Mouse (Mus musculus): Measurements from ENCODE around the gene Nat8f2. TPM values are rescaled to one million over a fixed set of nuclear protein-coding genes. Genes with fewer than 3 reads are reported as not detected.
"Not testable (repeated sequence)": the region's sequence is repeated elsewhere in the genome, so short reads cannot be mapped to it uniquely, and the experiment has no call there.

Gene Nat8f2
- polyA plus RNA-seq, 1 experiment from 2014 or later = not detected

DNA sequence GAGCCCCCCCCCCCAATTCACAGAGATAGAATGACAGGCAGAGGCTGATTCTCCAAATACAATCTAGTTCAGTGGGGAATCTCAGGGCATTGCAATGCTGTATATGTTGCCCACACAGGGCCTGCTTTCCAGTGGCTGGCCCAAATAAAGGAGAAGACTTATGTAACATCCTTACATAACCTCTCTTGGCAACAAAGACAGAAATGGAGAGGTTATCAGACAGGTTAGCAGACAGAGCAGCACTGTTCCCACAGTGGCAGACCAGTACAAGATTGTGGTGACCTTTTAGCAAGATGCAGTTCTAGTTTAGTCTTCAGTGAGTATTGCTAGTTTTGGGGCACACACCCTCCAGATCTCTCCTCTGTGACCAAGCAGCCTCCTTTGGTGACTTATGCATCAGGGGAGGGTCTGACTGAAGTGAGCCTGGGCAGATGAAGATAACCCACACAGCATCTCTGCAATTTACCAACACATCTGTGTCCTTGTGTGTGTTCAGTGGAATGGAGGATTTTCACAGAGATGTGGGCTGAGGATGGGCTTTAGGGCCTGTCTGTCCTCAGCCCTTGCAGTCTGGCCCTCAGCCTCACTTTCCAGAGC, 34.4 kb downstream of the Nat8f2 start:
- H3K36me3 ChIP-seq (replicated peaks); H3K4me1 ChIP-seq; H3K27me3 ChIP-seq (replicated peaks; ENCODE audit: low read depth, poor library complexity, severe bottlenecking); H3K4me3 ChIP-seq; H3K27ac ChIP-seq (replicated peaks); H3K9me3 ChIP-seq; DNase-seq (ENCODE audit: low spot score): not testable (repeated sequence)

DNA sequence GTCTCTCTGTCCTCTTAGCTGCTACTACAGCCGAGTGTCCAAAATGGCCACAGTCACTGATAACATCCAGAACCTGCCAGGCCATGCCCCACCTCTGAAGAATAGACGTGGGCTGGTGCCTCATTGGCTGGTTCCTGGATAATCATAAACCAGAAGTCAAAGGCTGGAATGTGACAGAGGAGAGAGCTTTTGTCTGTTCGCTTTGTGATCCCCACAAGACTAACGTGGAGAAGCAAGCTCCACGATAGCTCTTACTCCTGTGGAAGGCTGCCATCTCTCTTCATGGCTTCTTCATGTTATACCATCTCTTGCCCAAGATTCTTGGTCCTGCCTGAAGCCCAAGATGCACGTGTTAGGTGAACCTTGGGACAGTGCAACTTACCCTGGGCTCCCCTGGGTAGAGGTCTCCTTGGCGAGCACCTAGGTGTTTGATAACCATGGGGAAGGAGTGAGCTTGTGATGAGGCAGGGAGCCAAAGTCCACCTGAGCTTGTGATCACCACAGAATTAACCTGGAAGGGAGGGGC, 37.1 kb downstream of the Nat8f2 start, which contains the start of gene Nat8:
Gene Nat8 (minus strand): TSS at position 287 of the 526 bp plus-strand sequence.
- Histone ChIP-seq H3K36me3 (replicated peaks) (no peaks in the 10 kb centered on the region), H3K27ac (replicated peaks) (no peak within 1 kb of the TSS), H3K4me3 (no peak within 1 kb of the TSS), H3K9me3 (no peaks in the 10 kb centered on the region), H3K27me3 (replicated peaks; ENCODE audit: low read depth, poor library complexity, severe bottlenecking) (no peaks in the 10 kb centered on the region), H3K4me1 (no peaks in the 10 kb centered on the region)
- WGBS = 84% methylated on average over 7 of the region's 7 CpGs
- no peak for DNase-seq (ENCODE audit: low spot score)

DNA sequence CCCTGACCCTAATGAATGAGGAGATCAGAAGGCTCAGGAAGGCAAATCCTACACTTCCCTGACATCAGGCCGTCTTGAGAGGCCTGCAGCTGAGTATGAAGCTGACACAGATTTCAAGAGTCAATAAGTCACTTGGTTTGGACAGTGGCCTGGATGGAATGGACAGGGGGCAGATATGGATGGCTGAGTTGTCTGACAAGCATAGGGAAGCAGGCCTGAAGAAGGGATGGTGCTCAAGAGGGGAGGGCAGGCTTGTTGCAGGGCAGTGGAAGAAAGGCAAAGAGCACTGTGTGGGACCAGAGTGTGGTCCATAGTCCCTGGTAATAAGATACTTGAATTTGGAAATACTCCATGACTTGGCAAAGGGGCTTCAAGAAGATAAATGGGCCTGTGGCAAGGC, 39.5 kb downstream of the Nat8f2 start:
- Histone ChIP-seq H3K36me3 (replicated peaks) (no peaks in the 10 kb centered on the region), H3K4me3 (no peak overlapping the region), H3K9me3 (no peaks in the 10 kb centered on the region), H3K27me3 (replicated peaks; ENCODE audit: low read depth, poor library complexity, severe bottlenecking) (no peaks in the 10 kb centered on the region), H3K27ac (replicated peaks) (no peak overlapping the region), H3K4me1 (no peaks in the 10 kb centered on the region)
- no peak for DNase-seq (ENCODE audit: low spot score)
- WGBS = 70% methylated on average over 1 of the region's 1 CpGs

DNA sequence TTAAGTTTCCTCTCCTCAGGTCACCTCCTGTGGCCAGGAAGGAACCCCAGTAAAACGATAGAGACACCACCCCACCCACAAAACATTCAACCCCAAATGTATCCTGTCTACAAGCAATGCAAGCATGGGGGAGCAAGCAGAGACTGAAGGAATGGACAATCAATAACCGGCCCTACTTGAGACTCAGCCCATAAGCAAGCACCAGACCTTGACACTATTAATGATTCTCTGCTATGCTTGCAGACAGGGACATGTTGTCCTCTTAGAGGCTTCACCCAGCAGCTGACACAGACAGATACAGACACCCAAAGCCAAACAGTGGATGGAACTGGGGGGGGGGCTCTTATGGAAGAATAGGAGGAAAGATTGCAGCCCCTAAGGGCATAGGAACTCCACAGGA, 43.1 kb downstream of the Nat8f2 start:
- Histone ChIP-seq H3K27me3 (replicated peaks; ENCODE audit: low read depth, poor library complexity, severe bottlenecking) (no peaks in the 10 kb centered on the region), H3K27ac (replicated peaks) (no peak overlapping the region), H3K9me3 (no peaks in the 10 kb centered on the region), H3K4me3 (no peak overlapping the region), H3K36me3 (replicated peaks) (no peaks in the 10 kb centered on the region), H3K4me1 (no peaks in the 10 kb centered on the region)
- WGBS = 90% methylated on average over 2 of the region's 2 CpGs
- no peak for DNase-seq (ENCODE audit: low spot score)

DNA sequence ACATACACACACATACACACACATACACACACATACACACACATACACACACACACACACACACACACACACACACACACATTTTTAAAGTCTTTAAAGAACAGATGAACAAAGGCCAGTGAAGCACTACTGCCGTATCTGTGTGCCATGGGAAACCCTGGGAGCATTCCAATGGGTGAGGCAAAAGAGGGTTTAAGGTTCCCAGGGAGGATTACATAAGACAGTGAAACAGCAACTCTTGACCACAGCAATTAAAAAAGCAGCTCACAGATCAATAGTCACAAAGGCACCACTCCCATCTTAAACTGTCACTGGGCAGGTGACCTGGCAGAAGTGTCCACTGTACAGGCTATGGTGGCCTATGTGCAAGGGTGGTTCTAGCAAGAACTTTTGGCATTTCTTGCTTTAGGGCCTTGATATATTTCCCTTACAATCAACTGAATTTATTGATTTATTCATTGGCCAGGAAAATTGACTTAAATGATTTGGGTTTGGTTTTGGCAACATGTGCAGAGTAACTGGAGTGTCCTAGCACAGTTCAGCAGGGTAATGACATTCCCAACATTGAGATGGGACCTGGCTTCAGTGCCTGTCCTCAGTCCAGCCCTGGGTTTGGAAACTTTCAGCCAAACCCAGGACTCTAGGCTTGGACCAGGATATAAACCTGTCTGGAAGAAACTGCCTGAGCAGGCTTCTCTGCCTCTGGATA, 45.4 kb downstream of the Nat8f2 start:
- no peak for DNase-seq (ENCODE audit: low spot score)
- no peaks in the 10 kb centered on the region for H3K9me3 ChIP-seq
- H3K4me3 ChIP-seq = no peak overlapping the region
- WGBS = 88% methylated on average over 1 of the region's 1 CpGs
- H3K36me3 ChIP-seq (replicated peaks) = no peaks in the 10 kb centered on the region
- H3K27me3 ChIP-seq (replicated peaks; ENCODE audit: low read depth, poor library complexity, severe bottlenecking) = no peaks in the 10 kb centered on the region
- no peaks in the 10 kb centered on the region for H3K4me1 ChIP-seq
- H3K27ac ChIP-seq (replicated peaks) = no peak overlapping the region

DNA sequence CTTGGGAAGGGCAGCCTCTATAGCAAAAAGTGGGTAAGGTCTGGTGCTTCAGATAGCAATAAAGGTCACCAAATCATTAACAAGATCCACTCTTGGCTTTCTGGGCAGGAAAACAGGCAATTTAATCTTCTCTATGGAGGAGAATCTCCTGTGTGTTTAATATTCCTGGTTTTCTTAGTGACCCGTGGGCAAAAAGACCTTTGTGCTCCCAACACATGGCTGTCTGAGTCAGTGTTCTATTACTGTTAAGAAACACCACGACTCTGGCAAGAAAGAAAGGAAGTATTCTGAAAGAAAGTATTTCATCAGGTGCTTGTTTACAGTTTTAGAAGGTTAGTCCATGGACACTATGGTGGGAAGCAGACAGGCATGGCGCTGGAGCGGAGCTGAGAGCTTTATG, 46.7 kb downstream of the Nat8f2 start:
- Histone ChIP-seq H3K9me3 (no peaks in the 10 kb centered on the region), H3K36me3 (replicated peaks) (no peaks in the 10 kb centered on the region), H3K4me3 (no peak overlapping the region), H3K4me1 (no peaks in the 10 kb centered on the region), H3K27ac (replicated peaks) (no peak overlapping the region), H3K27me3 (replicated peaks; ENCODE audit: low read depth, poor library complexity, severe bottlenecking) (no peaks in the 10 kb centered on the region)
- no peak for DNase-seq (ENCODE audit: low spot score)
- 86% methylated on average over 4 of the region's 4 CpGs for WGBS

DNA sequence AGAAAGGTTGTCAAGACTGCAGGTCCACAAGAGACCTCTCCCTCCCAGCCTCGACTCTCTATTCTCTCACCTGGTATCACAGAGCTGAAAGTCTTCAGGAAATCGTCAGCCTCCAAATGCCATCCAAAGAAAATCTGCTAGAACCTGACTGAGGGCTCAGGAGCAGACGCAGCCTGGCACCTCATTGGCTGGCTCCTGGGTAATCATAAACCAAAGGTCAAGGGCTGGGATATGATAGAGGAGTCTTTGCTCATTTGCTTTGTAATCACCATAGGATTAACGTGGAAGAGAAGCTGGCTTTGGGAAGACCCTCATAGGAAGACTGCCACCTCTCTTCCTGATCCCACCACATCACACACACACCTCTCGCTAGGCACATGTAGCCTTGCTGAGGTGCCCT, 48.1 kb downstream of the Nat8f2 start, which contains the start of the genes Nat8f6 and Nat8f5:
Gene Nat8f6 (minus strand): TSS at position 118 of the 400 bp plus-strand sequence.
Gene Nat8f5 (minus strand): TSS at position 136 of the 400 bp plus-strand sequence.
- Histone ChIP-seq H3K27ac (replicated peaks) (no peak within 1 kb of the TSS), H3K36me3 (replicated peaks) (no peaks in the 10 kb centered on the region), H3K4me3 (no peak within 1 kb of the TSS), H3K9me3 (no peaks in the 10 kb centered on the region), H3K27me3 (replicated peaks; ENCODE audit: low read depth, poor library complexity, severe bottlenecking) (no peaks in the 10 kb centered on the region), H3K4me1 (no peaks in the 10 kb centered on the region)
- no peak for DNase-seq (ENCODE audit: low spot score)
- 86% methylated on average over 5 of the region's 5 CpGs for WGBS

DNA sequence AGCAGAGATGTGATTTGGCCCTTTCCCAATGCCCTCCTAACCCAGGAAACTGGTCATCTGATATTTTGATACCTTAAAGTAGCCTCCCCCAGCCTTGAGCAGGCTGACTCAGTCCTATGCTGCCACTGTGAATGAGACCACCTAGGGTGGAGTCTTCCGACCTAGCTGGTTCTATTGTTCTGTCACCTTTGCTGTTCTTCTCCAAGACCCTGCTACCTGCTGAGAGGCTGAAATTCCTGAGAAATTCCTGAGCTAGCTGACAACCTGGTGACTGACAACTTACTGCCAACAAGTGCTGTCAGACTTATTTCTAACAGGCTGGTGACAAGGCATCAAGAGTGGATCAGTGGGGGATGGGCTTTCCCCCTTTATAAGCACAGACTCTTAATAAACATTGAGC, 50.6 kb downstream of the Nat8f2 start:
- Histone ChIP-seq H3K4me3 (no peak overlapping the region), H3K36me3 (replicated peaks) (no peaks in the 10 kb centered on the region), H3K27ac (replicated peaks) (no peak overlapping the region), H3K9me3 (no peaks in the 10 kb centered on the region), H3K4me1 (no peaks in the 10 kb centered on the region), H3K27me3 (replicated peaks; ENCODE audit: low read depth, poor library complexity, severe bottlenecking) (no peaks in the 10 kb centered on the region)
- 32% methylated on average over 1 of the region's 1 CpGs for WGBS
- DNase-seq (ENCODE audit: low spot score) = no peak

Other genes with a start within 250 kb of the Nat8f2 start
- gene Nat8f7, start 156.0 kb downstream of the Nat8f2 start, polyA plus RNA-seq (2016; fragmentation: Nextera tagmentation; extraction: Ambion mirVana) = not detected in 2 replicates
- 0.21 TPM in 1 of 2 replicates, not detected in the other for gene Nat8f3, start 103.4 kb downstream of the Nat8f2 start, polyA plus RNA-seq (2016; fragmentation: Nextera tagmentation; extraction: Ambion mirVana)
- not detected in 2 replicates for gene Nat8f6, start 48.2 kb downstream of the Nat8f2 start, polyA plus RNA-seq (2016; fragmentation: Nextera tagmentation; extraction: Ambion mirVana)
- not detected in 2 replicates for gene Nat8f5, start 48.2 kb downstream of the Nat8f2 start, polyA plus RNA-seq (2016; fragmentation: Nextera tagmentation; extraction: Ambion mirVana)
- gene Nat8, start 37.1 kb downstream of the Nat8f2 start, polyA plus RNA-seq (2016; fragmentation: Nextera tagmentation; extraction: Ambion mirVana) = not detected in 2 replicates
- 2.8 and 3.3 TPM in 2 replicates for gene Nat8f4, start 35.7 kb upstream of the Nat8f2 start, polyA plus RNA-seq (2016; fragmentation: Nextera tagmentation; extraction: Ambion mirVana)
- gene Tprkb, start 42.7 kb upstream of the Nat8f2 start, polyA plus RNA-seq (2016; fragmentation: Nextera tagmentation; extraction: Ambion mirVana) = 29.0 and 36.7 TPM in 2 replicates
- 3.8 and 5.5 TPM in 2 replicates for gene Nat8f1, start 46.5 kb upstream of the Nat8f2 start, polyA plus RNA-seq (2016; fragmentation: Nextera tagmentation; extraction: Ambion mirVana)
- 38.7 and 39.9 TPM in 2 replicates for gene Dusp11, start 92.5 kb upstream of the Nat8f2 start, polyA plus RNA-seq (2016; fragmentation: Nextera tagmentation; extraction: Ambion mirVana)
- gene Figla, start 147.0 kb upstream of the Nat8f2 start, polyA plus RNA-seq (2016; fragmentation: Nextera tagmentation; extraction: Ambion mirVana) = not detected in 2 replicates
- gene Add2, start 159.5 kb upstream of the Nat8f2 start, polyA plus RNA-seq (2016; fragmentation: Nextera tagmentation; extraction: Ambion mirVana) = 23.4 and 26.6 TPM in 2 replicates